Mouse (Mus musculus): Measurements from ENCODE around the gene Gm17304.
A peak's percentile ranks its signal among the peaks of the same experiment; 100 is the strongest.

The Gm17304 gene

GRCm38 (mm10) chr5:106622193-106622592, 13.3 kb downstream of the Gm17304 start:
- no peak for DNase-seq (ENCODE audit: low read depth, low spot score)

- DNase-seq (ENCODE audit: low read depth, low spot score), result no peak
Observed at GRCm38 (mm10) chr5:106623337-106623736, 14.4 kb downstream of the Gm17304 start.

- no peak for DNase-seq (ENCODE audit: low read depth, low spot score)
Observed at GRCm38 (mm10) chr5:106628369-106629149, 19.7 kb downstream of the Gm17304 start.

- DNase-seq (ENCODE audit: low read depth, low spot score), result no peak
Observed at GRCm38 (mm10) chr5:106636423-106636946, 27.6 kb downstream of the Gm17304 start.

DNA sequence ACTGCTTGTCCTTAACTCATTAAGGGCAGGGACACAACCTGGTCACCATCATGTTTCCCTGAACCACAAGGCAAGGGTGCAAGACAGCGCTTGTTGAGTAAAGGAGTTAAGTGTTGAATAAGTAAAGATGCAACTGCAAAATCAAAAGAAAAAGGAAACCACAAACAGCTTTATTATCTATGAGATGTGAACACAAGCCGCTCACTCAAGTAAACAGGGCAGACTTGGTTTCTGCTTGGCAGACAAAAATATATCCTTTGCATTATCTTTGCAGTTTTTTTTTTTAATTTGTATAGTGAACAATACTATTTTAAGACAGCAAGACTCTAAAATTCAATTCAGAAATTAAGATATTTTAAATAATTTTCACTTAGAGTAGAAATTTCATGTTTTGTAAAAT, 30.7 kb downstream of the Gm17304 start:
- no peak for DNase-seq (ENCODE audit: low read depth, low spot score)

DNA sequence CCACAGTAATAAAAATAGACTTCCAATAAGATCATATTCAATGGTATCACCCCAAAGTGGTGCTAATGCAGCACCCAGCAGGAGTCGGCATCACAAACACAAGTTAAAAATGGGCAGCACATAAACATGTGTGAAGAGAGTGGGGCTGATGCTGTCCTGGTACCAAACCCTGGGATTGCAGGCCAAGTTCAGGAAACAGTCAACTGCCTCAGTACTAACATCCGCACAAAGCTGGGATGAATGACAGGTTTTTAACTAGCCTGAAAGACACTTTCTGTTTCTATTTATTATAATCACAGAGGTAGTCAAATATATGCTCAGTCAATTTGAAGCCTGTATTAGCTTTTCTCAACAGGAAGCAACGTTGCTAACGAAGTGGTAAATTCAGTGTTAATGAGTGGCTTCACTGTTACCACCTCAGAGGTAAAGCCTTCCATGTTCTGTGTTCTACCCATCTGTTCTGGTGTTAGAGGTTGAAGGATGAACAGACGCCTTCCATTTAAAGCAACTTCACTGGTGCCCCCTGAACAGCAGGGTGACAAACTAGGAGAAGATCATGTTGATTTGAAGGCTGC, 31.4 kb downstream of the Gm17304 start:
- DNase-seq (ENCODE audit: low read depth, low spot score), result no peak

GRCm38 (mm10) chr5:106641876-106642275, 33.0 kb downstream of the Gm17304 start:
- no peak for DNase-seq (ENCODE audit: low read depth, low spot score)

- DNase-seq (ENCODE audit: low read depth, low spot score), result no peak
Observed at GRCm38 (mm10) chr5:106643434-106643833, 34.5 kb downstream of the Gm17304 start.

DNA sequence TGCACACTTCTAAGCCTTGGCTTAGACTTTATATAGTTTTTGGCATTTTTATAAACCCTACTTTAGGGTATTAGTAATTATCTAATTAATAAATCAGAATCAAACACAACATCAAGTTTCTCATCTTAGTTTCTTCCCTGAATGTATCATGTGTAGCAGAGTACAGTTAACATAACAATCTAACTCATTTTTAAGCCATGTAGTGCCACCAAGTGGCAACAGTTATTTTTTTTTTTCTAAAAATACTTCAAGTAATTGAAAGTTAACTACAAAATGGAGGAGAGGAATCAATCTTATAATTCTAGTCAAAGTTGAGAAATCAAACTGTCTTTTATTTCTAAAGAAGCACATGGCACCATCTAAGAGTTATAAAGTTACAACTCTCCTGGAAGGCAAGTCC, 40.5 kb downstream of the Gm17304 start:
- peak; percentile 13 for DNase-seq (ENCODE audit: low read depth, low spot score)

DNA sequence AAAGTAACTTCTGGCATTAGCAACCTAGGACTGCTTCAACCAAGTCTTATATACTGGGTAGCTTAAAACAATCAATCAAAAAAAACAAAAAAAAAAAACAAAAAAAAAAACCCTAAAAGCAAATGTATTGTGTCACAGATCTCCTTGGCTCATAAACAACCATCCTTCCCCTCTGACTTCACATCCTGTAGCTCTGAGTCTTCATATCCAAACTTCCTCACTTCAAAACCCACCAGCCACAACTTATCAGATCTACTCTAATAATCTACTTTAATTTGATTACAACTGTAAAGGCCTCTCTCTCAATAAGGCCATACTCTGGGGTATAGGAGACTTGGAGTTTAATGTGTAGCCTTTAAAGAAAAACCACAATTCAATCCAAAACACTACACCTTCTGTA, 41.1 kb downstream of the Gm17304 start:
- peak; percentile 42 for DNase-seq (ENCODE audit: low read depth, low spot score)

- no peak for DNase-seq (ENCODE audit: low read depth, low spot score)
Observed at GRCm38 (mm10) chr5:106652220-106652753, 43.4 kb downstream of the Gm17304 start.

- DNase-seq (ENCODE audit: low read depth, low spot score), result no peak
Observed at GRCm38 (mm10) chr5:106652790-106653328, 44.0 kb downstream of the Gm17304 start.

Measured in CD4-positive helper T cell, adult 2 months (primary cell).